Mouse (Mus musculus) ES-Bruce4 (cell line): Measurements from ENCODE around the gene Chrng.

Experiments used
- CTCF ChIP-seq: IDR thresholded peaks from one replicate; pipeline ENCODE4 v1.8.1; 2011; ENCODE audit warnings: low read depth, low read length
- EP300 ChIP-seq: IDR thresholded peaks from 2 replicates; pipeline ENCODE4 v1.6.1; 2011; ENCODE audit warnings: low read depth, low read length; ENCODE audit not compliant: insufficient read depth
- POLR2A ChIP-seq: IDR thresholded peaks from one replicate; pipeline ENCODE4 v1.8.1; 2011; ENCODE audit warnings: low read length; ENCODE audit not compliant: insufficient read depth

GRCm38 (mm10) chr1:87258484-87258883 is 54.0 kb downstream of the Chrng start:
- peak; percentile 29 for TF ChIP-seq CTCF
- no peak for TF ChIP-seq POLR2A
- no peak for TF ChIP-seq EP300
